Mouse (Mus musculus): ENCODE measurements around the gene Csf3. TPM values are rescaled to one million over a fixed set of nuclear protein-coding genes. Genes with fewer than 3 reads are reported as not detected.

The Csf3 gene
- total RNA-seq, 1 experiment from 2014 or later: not detected

- no peak for ATAC-seq (replicated peaks; ENCODE audit: low read depth, poor library complexity, severe bottlenecking)
Observed at GRCm38 (mm10) chr11:98745932-98746853, 45.1 kb downstream of the Csf3 start.

- ATAC-seq (replicated peaks; ENCODE audit: low read depth, poor library complexity, severe bottlenecking): peak; percentile 59
Observed at GRCm38 (mm10) chr11:98746855-98747693, 46.0 kb downstream of the Csf3 start.

DNA sequence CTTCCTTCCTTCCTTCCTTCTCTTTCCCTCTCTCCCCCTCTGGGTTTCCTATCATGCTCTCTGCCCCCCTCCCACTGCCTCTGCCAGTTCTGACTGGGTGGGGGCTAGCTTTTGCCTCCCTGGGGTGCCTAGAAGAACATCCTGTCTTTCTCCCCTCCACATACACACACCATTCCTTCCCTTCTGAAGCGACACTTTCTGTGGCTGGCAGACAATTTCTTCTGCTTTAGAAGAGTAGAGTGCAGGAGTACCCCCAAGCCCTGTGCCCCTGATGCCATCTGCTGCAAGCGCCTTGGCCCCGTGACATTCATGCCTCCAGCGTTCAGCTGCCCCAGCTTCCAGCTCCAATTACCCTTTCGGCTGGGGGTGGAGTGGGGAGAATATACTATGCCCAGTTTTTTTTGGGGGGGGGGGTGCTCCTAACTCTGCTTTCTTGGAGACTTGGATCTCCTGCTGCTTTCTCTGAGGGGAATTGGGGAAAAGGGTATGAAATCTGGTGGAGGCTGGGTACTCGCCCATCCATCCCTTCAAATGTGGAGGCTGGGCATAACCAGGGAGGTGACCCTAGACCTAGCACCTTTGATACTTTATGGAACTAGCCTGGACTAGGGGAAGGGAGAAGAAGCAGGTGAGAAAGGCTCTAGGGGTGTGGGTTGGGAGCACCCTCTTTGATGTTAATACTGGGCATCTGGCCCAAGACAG is 46.9 kb downstream of the Csf3 start:
- no peak for ATAC-seq (replicated peaks; ENCODE audit: low read depth, poor library complexity, severe bottlenecking)

- peak; percentile 23; the same call in 1 of the 2 replicates for ATAC-seq (replicated peaks; ENCODE audit: low read depth, poor library complexity, severe bottlenecking)
Observed at GRCm38 (mm10) chr11:98748506-98749416, 47.7 kb downstream of the Csf3 start.

- ATAC-seq (replicated peaks; ENCODE audit: low read depth, poor library complexity, severe bottlenecking): no peak
Observed at GRCm38 (mm10) chr11:98749716-98750115, 48.7 kb downstream of the Csf3 start.

- ATAC-seq (replicated peaks; ENCODE audit: low read depth, poor library complexity, severe bottlenecking): peak; percentile 29; the same call in 1 of the 2 replicates
Observed at GRCm38 (mm10) chr11:98750351-98751201, 49.5 kb downstream of the Csf3 start.

- ATAC-seq (replicated peaks; ENCODE audit: low read depth, poor library complexity, severe bottlenecking): no peak
Observed at GRCm38 (mm10) chr11:98751221-98751782, 50.2 kb downstream of the Csf3 start.

DNA sequence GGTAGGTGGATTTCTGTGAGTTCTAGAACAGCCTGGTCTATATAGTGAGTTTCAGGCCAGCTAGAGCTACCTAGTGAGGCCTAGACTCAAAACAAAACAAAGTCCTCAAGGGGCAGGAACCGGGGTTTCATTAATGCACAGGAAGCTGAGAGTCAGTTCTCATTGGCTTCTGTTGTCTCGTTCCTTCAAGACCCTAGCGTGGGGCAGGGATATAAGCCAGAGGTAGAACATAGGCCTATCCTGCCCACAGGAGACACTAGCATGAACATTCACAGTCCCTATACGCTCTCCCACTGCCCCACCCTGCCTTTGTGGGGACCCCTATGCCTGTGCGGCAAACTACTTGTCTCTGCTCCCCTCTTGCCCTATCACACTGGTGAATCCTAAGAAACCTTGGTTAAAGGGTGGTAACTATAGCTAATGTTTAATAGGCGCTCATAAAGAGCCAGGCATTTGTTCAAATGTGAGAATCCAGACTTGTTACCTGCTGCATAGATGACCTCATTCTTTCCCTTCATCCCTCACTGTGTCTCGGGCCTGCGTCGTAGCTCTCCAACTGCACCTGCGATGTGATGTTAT is 51.6 kb downstream of the Csf3 start:
- no peak for ATAC-seq (replicated peaks; ENCODE audit: low read depth, poor library complexity, severe bottlenecking)

Other genes starting within 250 kb of the Csf3 start
- gene Ikzf3, start 155.2 kb upstream of the Csf3 start, total RNA-seq (2017): 0.15 TPM in 1 of 2 replicates, not detected in the other
- gene Zpbp2, start 150.2 kb upstream of the Csf3 start, total RNA-seq (2017): 0.59 and 2.8 TPM in 2 replicates
- gene Ormdl3, start 113.9 kb upstream of the Csf3 start, total RNA-seq (2017): 17.9 and 19.2 TPM in 2 replicates
- not detected in 2 replicates for gene Lrrc3c, start 103.0 kb upstream of the Csf3 start, total RNA-seq (2017)
- gene Gm12355, start 75.6 kb upstream of the Csf3 start, total RNA-seq (2017): 5.8 and 9.3 TPM in 2 replicates
- not detected in 2 replicates for gene Gsdma3, start 74.9 kb upstream of the Csf3 start, total RNA-seq (2017)
- not detected in 2 replicates for gene Gsdma2, start 54.5 kb upstream of the Csf3 start, total RNA-seq (2017)
- gene Gsdma, start 36.9 kb upstream of the Csf3 start, total RNA-seq (2017): 0.05 TPM in 1 of 2 replicates, not detected in the other
- 53.7 and 88.9 TPM in 2 replicates for gene Psmd3, start 18.7 kb upstream of the Csf3 start, total RNA-seq (2017)
- gene Med24, start 28.2 kb downstream of the Csf3 start, total RNA-seq (2017): 39.5 and 43.7 TPM in 2 replicates
- gene Thra, start 39.4 kb downstream of the Csf3 start, total RNA-seq (2017): 23.6 and 33.2 TPM in 2 replicates
- gene Nr1d1, start 74.1 kb downstream of the Csf3 start, total RNA-seq (2017): 0.58 and 1.6 TPM in 2 replicates
- gene Msl1, start 94.3 kb downstream of the Csf3 start, total RNA-seq (2017): 72.8 and 88.2 TPM in 2 replicates
- 39.5 and 46.5 TPM in 2 replicates for gene Casc3, start 103.6 kb downstream of the Csf3 start, total RNA-seq (2017)
- 0.53 and 0.64 TPM in 2 replicates for gene Rapgefl1, start 135.5 kb downstream of the Csf3 start, total RNA-seq (2017)
- gene Wipf2, start 162.4 kb downstream of the Csf3 start, total RNA-seq (2017): 4.6 and 6.4 TPM in 2 replicates
- gene Cdc6, start 206.5 kb downstream of the Csf3 start, total RNA-seq (2017): 41.1 and 47.2 TPM in 2 replicates
- gene Rara, start 226.6 kb downstream of the Csf3 start, total RNA-seq (2017): 1.2 and 5.6 TPM in 2 replicates

All from common myeloid progenitor, adult 5-6 weeks (primary cell).